ENCODE assay signal across 11 mouse cellular contexts in genomic region chr13:24551100-24551931, GRCm38 (mm10). TPM values are rescaled to one million over a fixed set of nuclear protein-coding genes. Genes with fewer than 3 reads are reported as not detected.
DNase-seq lines count a peak whose midpoint lies in the region; ATAC-seq lines count a peak whose summit lies in the region.
"Had no signal": no experiment of that assay in that cellular context is flagged by ENCODE, and none has a peak within 500 bp of the region (broad histone marks: within the 10 kb centered on the region; RNA-seq: fewer than 3 reads in every experiment).

No protein-coding gene starts in this region.

- H3K27ac ChIP-seq in heart, embryonic 13.5 days (replicated peaks) = peak overlapping the region; percentile 22; the same call in 1 of the 2 replicates
- H3K27ac ChIP-seq in forebrain, embryonic 14.5 days (ENCODE audit: low read depth, low read length) = peak overlapping the region; percentile 5; the same call in 1 of the 2 replicates
- H3K27ac ChIP-seq in midbrain, embryonic 12.5 days (replicated peaks) = peak overlapping the region; percentile 54
- H3K27ac ChIP-seq: embryonic facial prominence, embryonic 13.5 days had no signal

- 17% methylated on average over 6 of the region's 14 CpGs for WGBS in heart, embryonic 13.5 days
- 63% methylated on average over 14 of the region's 14 CpGs for WGBS in forebrain, embryonic 14.5 days
- WGBS in midbrain, embryonic 12.5 days = 46% methylated on average over 6 of the region's 14 CpGs

- H3K9ac ChIP-seq in heart, embryonic 13.5 days = peak overlapping the region; percentile 58
- no peak overlapping the region for H3K9ac ChIP-seq in forebrain, embryonic 14.5 days (ENCODE audit: low read length)
- no peak overlapping the region for H3K9ac ChIP-seq in midbrain, embryonic 12.5 days (replicated peaks)
- H3K9ac ChIP-seq: embryonic facial prominence, embryonic 13.5 days had no signal

- no peak for ATAC-seq in heart, embryonic 13.5 days (ENCODE audit: extremely low read depth, insufficient number of reproducible peaks, low FRiP score, low TSS enrichment)
- ATAC-seq in forebrain, embryonic 14.5 days = peak; percentile 67
- ATAC-seq in midbrain, embryonic 12.5 days (ENCODE audit: low FRiP score, low read depth) = no peak
- ATAC-seq in granulocyte monocyte progenitor cell, adult 5-6 weeks (replicated peaks; ENCODE audit: poor library complexity, severe bottlenecking) = no peak

- peak overlapping the region; percentile 49 for H3K4me2 ChIP-seq in heart, embryonic 13.5 days
- no peak overlapping the region for H3K4me2 ChIP-seq in forebrain, embryonic 14.5 days (ENCODE audit: low read length)
- H3K4me2 ChIP-seq in midbrain, embryonic 12.5 days (replicated peaks) = no peak overlapping the region
- H3K4me2 ChIP-seq: embryonic facial prominence, embryonic 13.5 days had no signal

- no peaks in the 10 kb centered on the region for H3K27me3 ChIP-seq in heart, embryonic 13.5 days (replicated peaks)
- H3K27me3 ChIP-seq in forebrain, embryonic 14.5 days (replicated peaks; ENCODE audit: control insufficient read depth, insufficient read depth, low read length) = no peaks in the 10 kb centered on the region
- no peaks in the 10 kb centered on the region for H3K27me3 ChIP-seq in midbrain, embryonic 12.5 days
- H3K27me3 ChIP-seq: embryonic facial prominence, embryonic 13.5 days had no signal

- peaks cover 55% of the 10 kb centered on the region for H3K4me1 ChIP-seq in heart, embryonic 13.5 days
- H3K4me1 ChIP-seq in forebrain, embryonic 14.5 days (ENCODE audit: control insufficient read depth, insufficient read depth, low read length) = peaks cover 7% of the 10 kb centered on the region; the same call in 1 of the 2 replicates
- peaks cover 15% of the 10 kb centered on the region for H3K4me1 ChIP-seq in midbrain, embryonic 12.5 days

- DNase-seq in heart, postnatal 14 days = no peak
- DNase-seq in MEL-GATA-1-ER (ENCODE audit: extremely low read depth, low read depth) = peak; percentile 79
- DNase-seq in forebrain, embryonic 14.5 days (ENCODE audit: low spot score) = peak; percentile 60
- no peak for DNase-seq in embryo, embryonic 10 days (ENCODE audit: low spot score)
- no peak for DNase-seq in kidney, postnatal 10 days
- DNase-seq: adrenal gland, adult 2 months; thymus, postnatal 14 days had no signal

- no peak overlapping the region for H3K4me3 ChIP-seq in heart, embryonic 13.5 days
- no peak overlapping the region for H3K4me3 ChIP-seq in forebrain, embryonic 14.5 days (ENCODE audit: low read depth, low read length)
- H3K4me3 ChIP-seq in midbrain, embryonic 12.5 days = no peak overlapping the region
- H3K4me3 ChIP-seq: embryonic facial prominence, embryonic 13.5 days had no signal

- no peaks in the 10 kb centered on the region for H3K9me3 ChIP-seq in heart, embryonic 13.5 days
- no peaks in the 10 kb centered on the region for H3K9me3 ChIP-seq in forebrain, embryonic 14.5 days (replicated peaks; ENCODE audit: control insufficient read depth, low read length)
- H3K9me3 ChIP-seq in midbrain, embryonic 12.5 days = no peaks in the 10 kb centered on the region
- H3K9me3 ChIP-seq: embryonic facial prominence, embryonic 13.5 days had no signal

- intact Hi-C loops in heart, postnatal 14 days (cut with DNase I) = no loop called here

- no peaks in the 10 kb centered on the region for H3K36me3 ChIP-seq in heart, embryonic 13.5 days
- H3K36me3 ChIP-seq in forebrain, embryonic 14.5 days (ENCODE audit: control insufficient read depth, insufficient read depth, low read length) = no peaks in the 10 kb centered on the region
- no peaks in the 10 kb centered on the region for H3K36me3 ChIP-seq in midbrain, embryonic 12.5 days
- H3K36me3 ChIP-seq: embryonic facial prominence, embryonic 13.5 days had no signal

RNA-seq across cellular contexts. Expression of gene Ripor2, which starts 30.7 kb away (rescaled TPM):
- polyA plus RNA-seq in heart, embryonic 13.5 days (2015; fragmentation: Nextera tagmentation; extraction: Ambion mirVana) = 10.1 and 10.8 TPM in 2 replicates
- 1 to 10 TPM; 8.9 to 9.2 TPM for total RNA-seq in heart, postnatal 14 days (2021)
- 16.9 and 21.0 TPM in 2 replicates for polyA plus RNA-seq in forebrain, embryonic 14.5 days (2014; fragmentation: Nextera tagmentation; extraction: Ambion mirVana)
- polyA plus RNA-seq in midbrain, embryonic 12.5 days (2016; fragmentation: Nextera tagmentation; extraction: Ambion mirVana) = 19.8 and 21.9 TPM in 2 replicates
- 41.1 and 65.7 TPM in 2 replicates for total RNA-seq in granulocyte monocyte progenitor cell, adult 5-6 weeks (2014; fragmentation: Nextera tagmentation)
- total RNA-seq in granulocyte monocyte progenitor cell, adult 5-6 weeks (2017) = 27.8 and 33.5 TPM in 2 replicates

Comparison
In these comparisons a context has a peak if more than half of its experiments do, and no peak if none do; other contexts are left out.
1. DNase-seq: peak in MEL-GATA-1-ER (single experiment) and forebrain, embryonic 14.5 days (single experiment); none in heart, postnatal 14 days (0 of 2), embryo, embryonic 10 days (single experiment) and kidney, postnatal 10 days (single experiment).
2. Peak in every context shown above with its lines, with median percentiles within 50 percentile points of each other: H3K27ac ChIP-seq.